13 mouse cellular contexts compared by ENCODE assay signal in the genomic region with DNA sequence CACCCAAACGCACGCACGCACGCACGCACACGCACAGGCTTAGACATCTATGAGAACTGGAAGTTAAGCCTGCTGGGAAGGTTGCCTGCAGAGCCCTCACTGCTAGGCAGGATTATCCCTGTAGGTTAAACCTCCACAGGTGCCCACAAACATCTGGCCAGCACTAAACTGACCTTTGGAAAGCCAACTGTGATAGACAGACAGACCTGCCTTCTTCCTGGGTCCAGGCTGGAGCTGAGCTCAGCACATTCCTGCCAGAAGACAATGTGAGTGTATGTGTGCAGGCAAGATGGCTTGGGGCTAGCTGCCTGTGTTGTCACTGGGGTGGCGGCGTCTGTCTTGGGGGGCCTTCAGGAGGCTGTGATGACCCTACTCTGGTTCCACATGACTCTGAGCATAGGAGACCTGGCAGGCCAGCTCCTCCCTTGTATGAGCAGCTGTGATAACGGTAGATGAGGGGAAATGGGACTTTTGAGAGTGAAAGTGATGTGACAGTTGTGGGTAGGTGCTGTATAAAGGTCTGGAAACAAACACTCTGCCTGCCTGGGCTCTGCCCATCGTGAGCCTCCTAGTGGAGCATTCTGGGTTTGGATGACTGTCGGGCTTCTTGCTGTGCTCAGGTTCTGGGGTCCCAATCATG.
DNase-seq lines count a peak whose midpoint lies in the region; ATAC-seq and TF ChIP-seq lines count a peak whose summit lies in the region.
"Had no signal": no experiment of that assay in that cellular context is flagged by ENCODE, and none has a peak within 500 bp of the region (broad histone marks: within the 10 kb centered on the region; RNA-seq: fewer than 3 reads in every experiment).

No protein-coding gene starts in this region.

- no peak for TF ChIP-seq RAD21 in MEL (IDR thresholded peaks at IDR 0.05; ENCODE audit: low read depth, low read length)

- no peaks in the 10 kb centered on the region for H3K79me2 ChIP-seq in MEL (ENCODE audit: control insufficient read depth, insufficient read depth, low read length, poor library complexity)

- H3K27ac ChIP-seq in kidney, embryonic 15.5 days = no peak overlapping the region
- peak overlapping the region; percentile 31 for H3K27ac ChIP-seq in MEL (ENCODE audit: control insufficient read depth, low read depth, low read length)
- H3K27ac ChIP-seq in liver, embryonic 12.5 days = no peak overlapping the region
- H3K27ac ChIP-seq in stomach, embryonic 15.5 days = peak overlapping the region; percentile 68
- H3K27ac ChIP-seq: neural tube, embryonic 12.5 days had no signal

- H3K27me3 ChIP-seq in kidney, embryonic 15.5 days = no peaks in the 10 kb centered on the region
- no peaks in the 10 kb centered on the region for H3K27me3 ChIP-seq in MEL (ENCODE audit: control insufficient read depth in 1 of 2, insufficient read depth in 2 of 2, low read length in 2 of 2)
- H3K27me3 ChIP-seq in liver, embryonic 12.5 days (replicated peaks) = peaks cover 73% of the 10 kb centered on the region
- H3K27me3 ChIP-seq in stomach, embryonic 15.5 days (replicated peaks) = no peaks in the 10 kb centered on the region
- H3K27me3 ChIP-seq: neural tube, embryonic 12.5 days had no signal

- H3K9me3 ChIP-seq in kidney, embryonic 15.5 days (replicated peaks) = no peaks in the 10 kb centered on the region
- no peaks in the 10 kb centered on the region for H3K9me3 ChIP-seq in MEL (replicated peaks; ENCODE audit: insufficient read depth, low read length)
- no peaks in the 10 kb centered on the region for H3K9me3 ChIP-seq in liver, embryonic 12.5 days (replicated peaks)
- no peaks in the 10 kb centered on the region for H3K9me3 ChIP-seq in stomach, embryonic 15.5 days
- H3K9me3 ChIP-seq: G1E; neural tube, embryonic 12.5 days had no signal

- TF ChIP-seq CTCF in MEL (IDR thresholded peaks at IDR 0.05 in 2 of 3, conservative IDR thresholded peaks at IDR 0.05 in 1 of 3; ENCODE audit: control insufficient read depth in 1 of 3, insufficient read depth in 1 of 3, low read depth in 2 of 3, low read length in 3 of 3, poor library complexity in 1 of 3, severe bottlenecking in 1 of 3) = no peak

- peak; percentile 45 to 52 for DNase-seq in kidney, adult 8-10 months
- no peak for DNase-seq in MEL (ENCODE audit: low read depth, low spot score)
- no peak for DNase-seq in urinary bladder, postnatal 14 days (ENCODE audit: low spot score)
- no peak for DNase-seq in c-Kit-positive CD71-positive TER-119-positive erythroid progenitor cells, embryonic 14.5 days (ENCODE audit: low spot score)
- DNase-seq in adrenal gland, adult (ENCODE audit: inconsistent age in 2 of 2, low spot score in 1 of 2) = no peak
- DNase-seq: embryo, embryonic 11 days; layer of hippocampus, adult 9-11 months; lung, adult 2 months had no signal

- peaks cover 34% of the 10 kb centered on the region for H3K4me1 ChIP-seq in kidney, embryonic 15.5 days
- H3K4me1 ChIP-seq in MEL (ENCODE audit: control insufficient read depth in 1 of 2, insufficient read depth in 2 of 2, low read length in 2 of 2) = peaks cover 15 to 33% of the 10 kb centered on the region in 2 experiments
- H3K4me1 ChIP-seq in liver, embryonic 12.5 days = peaks cover 24% of the 10 kb centered on the region
- 0 out of 2 replicates have a peak, but pooled peaks cover 5% of the 10 kb centered on the region for H3K4me1 ChIP-seq in stomach, embryonic 15.5 days
- H3K4me1 ChIP-seq: neural tube, embryonic 12.5 days had no signal

- H3K4me2 ChIP-seq in kidney, embryonic 15.5 days = no peak overlapping the region
- H3K4me2 ChIP-seq in liver, embryonic 12.5 days = peak overlapping the region; percentile 21
- peak overlapping the region; percentile 30; the same call in 1 of the 2 replicates for H3K4me2 ChIP-seq in stomach, embryonic 15.5 days
- H3K4me2 ChIP-seq: neural tube, embryonic 12.5 days had no signal

- WGBS in kidney, embryonic 15.5 days = 79% methylated on average over 11 of the region's 11 CpGs
- 29% methylated on average over 11 of the region's 11 CpGs for WGBS in liver, embryonic 12.5 days (ENCODE audit: insufficient replicate concordance)
- 55% methylated on average over 11 of the region's 11 CpGs for WGBS in stomach, embryonic 15.5 days

- no peak for ATAC-seq in kidney, embryonic 15.5 days (replicated peaks; ENCODE audit: low FRiP score)
- ATAC-seq in liver, embryonic 12.5 days = peak; percentile 31
- peak; percentile 28 for ATAC-seq in stomach, embryonic 15.5 days (ENCODE audit: insufficient read depth, low FRiP score, low read depth)

- no peak overlapping the region for H3K9ac ChIP-seq in kidney, embryonic 15.5 days
- no peak overlapping the region for H3K9ac ChIP-seq in MEL (ENCODE audit: control insufficient read depth, low read depth, low read length, poor library complexity, severe bottlenecking)
- no peak overlapping the region for H3K9ac ChIP-seq in liver, embryonic 12.5 days
- no peak overlapping the region for H3K9ac ChIP-seq in stomach, embryonic 15.5 days
- H3K9ac ChIP-seq: neural tube, embryonic 12.5 days had no signal

- no peak for TF ChIP-seq POLR2A in MEL (IDR thresholded peaks at IDR 0.05; ENCODE audit: control insufficient read depth in 1 of 2, insufficient read depth in 1 of 2, low read depth in 1 of 2, low read length in 2 of 2, poor library complexity in 1 of 2)

- H3K36me3 ChIP-seq in kidney, embryonic 15.5 days = no peaks in the 10 kb centered on the region
- peaks cover 0 to 24% of the 10 kb centered on the region in 2 experiments; a peak in 2 of 4 replicates for H3K36me3 ChIP-seq in MEL (ENCODE audit: control insufficient read depth in 1 of 2, insufficient read depth in 2 of 2, low read length in 2 of 2)
- no peaks in the 10 kb centered on the region for H3K36me3 ChIP-seq in liver, embryonic 12.5 days
- H3K36me3 ChIP-seq in stomach, embryonic 15.5 days = no peaks in the 10 kb centered on the region
- H3K36me3 ChIP-seq: G1E; neural tube, embryonic 12.5 days had no signal

- no peak overlapping the region for H3K4me3 ChIP-seq in kidney, embryonic 15.5 days (replicated peaks)
- no peak overlapping the region; a peak in 1 of 4 replicates for H3K4me3 ChIP-seq in MEL (ENCODE audit: control insufficient read depth in 1 of 2, insufficient read depth in 1 of 2, low read depth in 2 of 2, low read length in 2 of 2)
- no peak overlapping the region for H3K4me3 ChIP-seq in liver, embryonic 12.5 days
- H3K4me3 ChIP-seq in stomach, embryonic 15.5 days (replicated peaks) = no peak overlapping the region
- H3K4me3 ChIP-seq: neural tube, embryonic 12.5 days had no signal

- peak; percentile 11 to 18; a peak in 1 of 4 replicates for TF ChIP-seq EP300 in MEL (IDR thresholded peaks at IDR 0.05; ENCODE audit: low read depth in 1 of 2, low read length in 2 of 2)

TF ChIP-seq in MEL, 35 proteins besides CTCF, POLR2A, EP300 and RAD21:
- TF ChIP-seq MYB (IDR thresholded peaks at IDR 0.05; ENCODE audit: low read depth, low read length) (no peak), NELFE (IDR thresholded peaks at IDR 0.05; ENCODE audit: low read depth, low read length) (no peak), E2F4 (IDR thresholded peaks at IDR 0.05; ENCODE audit: borderline replicate concordance, low read depth, low read length) (no peak), GATA1 (IDR thresholded peaks at IDR 0.05; ENCODE audit: low read depth, low read length) (no peak), USF2 (IDR thresholded peaks at IDR 0.05; ENCODE audit: borderline replicate concordance in 1 of 2, insufficient read depth in 1 of 2, low read depth in 1 of 2, low read length in 2 of 2) (no peak), MAX (IDR thresholded peaks at IDR 0.05; ENCODE audit: low read length) (no peak; the same call in 1 of the 2 replicates), JUND (IDR thresholded peaks at IDR 0.05; ENCODE audit: low read depth, low read length) (no peak), ETS1 (IDR thresholded peaks at IDR 0.05; ENCODE audit: low read depth, low read length) (no peak), MXI1 (IDR thresholded peaks at IDR 0.05; ENCODE audit: low read depth, low read length) (peak; percentile 20; the same call in 1 of the 2 replicates), KAT2A (conservative IDR thresholded peaks at IDR 0.05; ENCODE audit: low read depth, low read length) (no peak), HCFC1 (IDR thresholded peaks at IDR 0.05; ENCODE audit: low read depth, low read length) (no peak), USF1 (IDR thresholded peaks at IDR 0.05; ENCODE audit: low read depth, low read length) (no peak), SMC3 (IDR thresholded peaks at IDR 0.05; ENCODE audit: low read depth, low read length) (peak; percentile 8; the same call in 1 of the 2 replicates), MEF2A (IDR thresholded peaks at IDR 0.05; ENCODE audit: extremely low read depth, insufficient replicate concordance, low read depth, low read length, poor library complexity, severe bottlenecking) (peak; percentile 12; the same call in 1 of the 2 replicates), NRF1 (IDR thresholded peaks at IDR 0.05; ENCODE audit: insufficient read depth, low read depth, low read length, poor library complexity, severe bottlenecking) (0 out of 2 replicates have a peak, but pooled peaks have one; percentile 10), TCF12 (IDR thresholded peaks at IDR 0.05; ENCODE audit: low read depth, low read length) (no peak; the same call in 1 of the 2 replicates), ZKSCAN1 (IDR thresholded peaks at IDR 0.05; ENCODE audit: low read depth, low read length) (0 out of 2 replicates have a peak, but pooled peaks have one; percentile 23), MAFK (IDR thresholded peaks at IDR 0.05; ENCODE audit: borderline replicate concordance, low read depth, low read length) (0 out of 2 replicates have a peak, but pooled peaks have one; percentile 20), BHLHE40 (IDR thresholded peaks at IDR 0.05; ENCODE audit: borderline replicate concordance, low read depth, low read length) (no peak), ELF1 (IDR thresholded peaks at IDR 0.05; ENCODE audit: low read depth, low read length) (no peak), ZMIZ1 (IDR thresholded peaks at IDR 0.05; ENCODE audit: low read depth, low read length) (no peak), POLR2AphosphoS5 (IDR thresholded peaks at IDR 0.05; ENCODE audit: borderline replicate concordance, low read depth, low read length) (no peak), MYC (IDR thresholded peaks at IDR 0.05; ENCODE audit: low read depth, low read length) (no peak), POLR2AphosphoS2 (IDR thresholded peaks at IDR 0.05; ENCODE audit: low read length) (no peak)
TF ChIP-seq in MEL: peak in this region for 6.

Comparison
In these comparisons a context has a peak if more than half of its experiments do, and no peak if none do; other contexts are left out.
1. DNase-seq: peak in kidney, adult 8-10 months (2 of 2); none in MEL (single experiment), urinary bladder, postnatal 14 days (single experiment), c-Kit-positive CD71-positive TER-119-positive erythroid progenitor cells, embryonic 14.5 days (single experiment) and adrenal gland, adult (0 of 2).
2. H3K27ac ChIP-seq: peak in MEL (single experiment) and stomach, embryonic 15.5 days (single experiment); none in kidney, embryonic 15.5 days (single experiment) and liver, embryonic 12.5 days (single experiment).